Mouse (Mus musculus): ENCODE measurements around the gene Aldh3b1. TPM values are rescaled to one million over a fixed set of nuclear protein-coding genes. Genes with fewer than 3 reads are reported as not detected.

Aldh3b1 gene
- total and polyA plus RNA-seq, 2 experiments from 2014 or later: 2.8 to 3.7 TPM

DNA sequence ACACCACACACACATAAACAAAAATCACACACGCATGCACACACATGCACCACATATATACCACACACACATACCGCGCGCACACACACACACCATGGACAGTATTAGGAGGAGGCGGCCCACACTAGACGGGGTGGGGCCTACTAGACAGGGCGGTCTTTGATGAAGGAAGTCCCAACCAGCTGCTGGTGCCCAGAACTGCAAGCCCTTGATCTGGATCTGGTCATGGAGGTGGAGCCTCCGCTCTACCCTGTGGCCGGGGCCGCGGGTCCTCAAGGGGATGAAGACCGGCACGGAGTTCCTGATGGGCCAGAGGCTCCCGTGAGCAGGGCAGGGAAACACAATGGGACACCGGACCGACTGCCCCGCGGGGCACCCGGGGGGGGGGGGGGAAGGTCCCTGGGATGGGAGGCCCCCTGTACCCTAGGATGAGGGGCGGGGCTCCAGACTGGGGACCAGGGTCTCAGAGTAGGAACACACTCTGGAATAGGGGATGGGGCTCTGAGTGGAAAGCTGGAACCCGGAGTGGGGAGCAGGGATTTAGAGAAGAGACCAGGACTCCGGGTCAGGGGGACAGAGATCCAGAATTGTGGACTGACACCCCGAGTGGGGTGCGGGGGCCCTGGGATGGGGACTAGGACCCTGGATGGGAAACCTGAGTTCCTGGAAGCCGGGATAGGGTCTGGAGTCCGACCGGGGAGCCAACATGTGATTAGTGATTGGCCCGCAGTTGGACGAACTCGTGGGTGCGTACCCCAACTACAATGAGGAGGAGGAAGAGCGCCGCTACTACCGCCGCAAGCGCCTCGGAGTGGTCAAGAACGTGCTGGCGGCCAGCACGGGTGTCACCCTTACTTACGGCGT, 5.7 kb upstream of the Aldh3b1 start, which contains the start of gene Unc93b1:
Gene Unc93b1, plus strand, starts transcription at position 155 of the 864 bp plus-strand sequence.
- H3K36me3 ChIP-seq (ENCODE audit: insufficient read depth, low read length): no peaks in the 10 kb centered on the region
- no peak for TF ChIP-seq CTCF (IDR thresholded peaks at IDR 0.05)
- WGBS: 8% methylated on average over 41 of the region's 42 CpGs
- H3K27me3 ChIP-seq (ENCODE audit: insufficient read depth, low read length): 0 out of 2 replicates have a peak, but pooled peaks cover 8% of the 10 kb centered on the region
- peak; percentile 39 for DNase-seq (ENCODE audit: low spot score)
- peak; percentile 72 for ATAC-seq (ENCODE audit: low FRiP score)
- H3K4me2 ChIP-seq (ENCODE audit: low read depth, low read length, poor library complexity, severe bottlenecking): peak within 1 kb of the TSS; percentile 62
- no peaks in the 10 kb centered on the region for H3K9me3 ChIP-seq (ENCODE audit: low read length)
- peak within 1 kb of the TSS; percentile 14; the same call in 1 of the 2 replicates for H3K9ac ChIP-seq (replicated peaks; ENCODE audit: low read length, poor library complexity, severe bottlenecking)
- H3K27ac ChIP-seq (ENCODE audit: low read depth, low read length): no peak within 1 kb of the TSS
- H3K4me3 ChIP-seq (ENCODE audit: low read depth, low read length): peak within 1 kb of the TSS; percentile 34
- H3K4me1 ChIP-seq (ENCODE audit: insufficient read depth, low read length): peaks cover 3% of the 10 kb centered on the region; the same call in 1 of the 2 replicates

DNA sequence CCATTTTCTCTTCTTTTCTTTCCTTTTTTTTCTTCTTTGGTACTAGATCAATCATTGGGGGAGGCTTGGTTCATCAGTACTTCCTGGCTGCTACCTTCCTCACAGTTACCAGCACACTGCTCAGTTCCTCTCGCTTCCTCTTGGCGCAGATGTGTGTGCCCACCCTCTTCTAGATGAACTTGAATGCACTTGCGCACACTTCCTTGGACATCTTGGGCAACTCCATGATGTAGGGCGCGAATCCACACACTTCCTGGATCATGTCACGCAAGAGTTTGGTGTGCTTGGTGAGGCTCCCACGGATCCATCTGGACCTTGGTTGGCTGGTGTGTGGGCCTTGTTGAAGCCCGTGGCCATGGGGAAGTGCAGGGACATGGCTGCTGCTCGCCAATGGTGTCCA, 2.1 kb upstream of the Aldh3b1 start:
- H3K27me3 ChIP-seq (ENCODE audit: insufficient read depth, low read length): 0 out of 2 replicates have a peak, but pooled peaks cover 8% of the 10 kb centered on the region
- 94% methylated on average over 9 of the region's 9 CpGs for WGBS
- no peaks in the 10 kb centered on the region for H3K36me3 ChIP-seq (ENCODE audit: insufficient read depth, low read length)
- no peak for ATAC-seq (ENCODE audit: low FRiP score)
- H3K9me3 ChIP-seq (ENCODE audit: low read length): no peaks in the 10 kb centered on the region
- H3K9ac ChIP-seq (replicated peaks; ENCODE audit: low read length, poor library complexity, severe bottlenecking): no peak overlapping the region
- no peak for DNase-seq (ENCODE audit: low spot score)
- no peak overlapping the region for H3K27ac ChIP-seq (ENCODE audit: low read depth, low read length)
- TF ChIP-seq CTCF (IDR thresholded peaks at IDR 0.05): no peak
- no peak overlapping the region for H3K4me3 ChIP-seq (ENCODE audit: low read depth, low read length)
- H3K4me1 ChIP-seq (ENCODE audit: insufficient read depth, low read length): peaks cover 6% of the 10 kb centered on the region; the same call in 1 of the 2 replicates
- H3K4me2 ChIP-seq (ENCODE audit: low read depth, low read length, poor library complexity, severe bottlenecking): no peak overlapping the region

DNA sequence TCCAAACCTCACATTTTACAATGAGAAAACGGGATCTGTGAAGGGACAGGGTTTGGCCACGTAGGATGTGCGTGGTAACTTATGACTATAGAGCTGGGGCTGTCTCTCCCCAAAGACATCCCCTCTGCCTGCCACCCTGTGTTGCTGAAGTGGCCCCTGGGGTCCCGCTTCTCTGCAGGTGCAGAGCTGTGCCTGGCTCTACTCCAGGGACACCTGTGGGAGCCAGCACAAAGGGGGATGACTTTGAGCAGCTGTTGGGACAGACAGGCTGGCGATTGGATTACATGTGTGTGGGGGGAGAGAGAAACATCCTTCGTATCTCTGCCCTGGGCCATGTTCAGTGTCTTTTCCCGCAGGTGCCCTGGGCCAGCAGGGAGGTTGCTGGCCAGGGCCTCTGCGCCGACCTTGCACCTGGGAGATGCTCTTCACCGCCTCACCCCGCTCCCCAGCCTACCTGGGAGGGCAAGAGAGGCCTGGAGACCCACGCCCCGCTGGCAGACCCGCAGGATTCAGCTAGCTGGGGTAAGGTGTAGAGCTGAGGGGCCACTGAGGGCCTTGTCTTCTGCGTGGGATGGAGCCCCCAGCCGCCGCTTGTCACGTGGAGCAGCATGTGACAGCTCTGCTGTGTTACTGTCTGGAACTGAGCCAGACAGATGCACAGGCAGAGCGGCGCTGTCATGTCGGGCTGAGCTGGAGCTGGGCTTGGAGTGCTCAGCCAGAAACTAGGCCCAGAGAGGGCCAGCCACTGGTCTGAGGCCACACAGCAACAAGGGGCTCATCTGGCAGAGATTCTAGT, 852 bp upstream of the Aldh3b1 start:
- ATAC-seq (ENCODE audit: low FRiP score) (no peak), DNase-seq (ENCODE audit: low spot score) (peak; percentile 38)
- no peak overlapping the region for H3K4me2 ChIP-seq (ENCODE audit: low read depth, low read length, poor library complexity, severe bottlenecking)
- no peak for TF ChIP-seq CTCF (IDR thresholded peaks at IDR 0.05)
- H3K4me3 ChIP-seq (ENCODE audit: low read depth, low read length): no peak overlapping the region
- H3K27ac ChIP-seq (ENCODE audit: low read depth, low read length): 0 out of 2 replicates have a peak overlapping the region, but pooled peaks have one; percentile 55
- no peak overlapping the region for H3K9ac ChIP-seq (replicated peaks; ENCODE audit: low read length, poor library complexity, severe bottlenecking)
- H3K36me3 ChIP-seq (ENCODE audit: insufficient read depth, low read length): no peaks in the 10 kb centered on the region
- peaks cover 3% of the 10 kb centered on the region; the same call in 1 of the 2 replicates for H3K4me1 ChIP-seq (ENCODE audit: insufficient read depth, low read length)
- WGBS: 72% methylated on average over 21 of the region's 21 CpGs
- H3K27me3 ChIP-seq (ENCODE audit: insufficient read depth, low read length): 0 out of 2 replicates have a peak, but pooled peaks cover 5% of the 10 kb centered on the region
- H3K9me3 ChIP-seq (ENCODE audit: low read length): no peaks in the 10 kb centered on the region

DNA sequence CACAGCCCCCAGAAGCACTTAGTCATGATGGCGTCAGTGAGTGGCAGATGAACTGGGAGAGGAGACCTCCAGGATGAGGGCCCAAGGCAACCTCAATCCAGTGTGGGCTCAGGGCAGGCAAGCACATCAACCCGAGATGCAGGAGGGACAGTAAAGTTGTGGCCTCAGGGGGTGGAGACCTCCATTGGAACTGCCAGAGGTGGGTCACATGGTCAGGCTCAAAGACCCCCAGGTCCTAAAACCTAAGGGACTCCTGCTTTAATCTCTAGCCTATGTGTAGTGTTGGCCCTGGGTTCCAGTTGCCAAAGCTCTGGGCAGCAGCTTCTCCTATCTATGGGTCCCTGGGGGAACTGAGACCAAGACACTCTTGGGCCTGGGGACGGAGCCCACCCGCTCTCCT, 829 bp downstream of the Aldh3b1 start:
- Histone ChIP-seq H3K36me3 (ENCODE audit: insufficient read depth, low read length) (no peaks in the 10 kb centered on the region), H3K27ac (ENCODE audit: low read depth, low read length) (no peak overlapping the region), H3K9me3 (ENCODE audit: low read length) (no peaks in the 10 kb centered on the region), H3K4me3 (ENCODE audit: low read depth, low read length) (no peak overlapping the region), H3K9ac (replicated peaks; ENCODE audit: low read length, poor library complexity, severe bottlenecking) (no peak overlapping the region), H3K4me2 (ENCODE audit: low read depth, low read length, poor library complexity, severe bottlenecking) (no peak overlapping the region), H3K4me1 (ENCODE audit: insufficient read depth, low read length) (0 out of 2 replicates have a peak, but pooled peaks cover 3% of the 10 kb centered on the region), H3K27me3 (ENCODE audit: insufficient read depth, low read length) (no peaks in the 10 kb centered on the region)
- 74% methylated on average over 4 of the region's 4 CpGs for WGBS
- ATAC-seq (ENCODE audit: low FRiP score): no peak; the same call in 1 of the 2 replicates
- no peak for DNase-seq (ENCODE audit: low spot score)
- no peak for TF ChIP-seq CTCF (IDR thresholded peaks at IDR 0.05)

DNA sequence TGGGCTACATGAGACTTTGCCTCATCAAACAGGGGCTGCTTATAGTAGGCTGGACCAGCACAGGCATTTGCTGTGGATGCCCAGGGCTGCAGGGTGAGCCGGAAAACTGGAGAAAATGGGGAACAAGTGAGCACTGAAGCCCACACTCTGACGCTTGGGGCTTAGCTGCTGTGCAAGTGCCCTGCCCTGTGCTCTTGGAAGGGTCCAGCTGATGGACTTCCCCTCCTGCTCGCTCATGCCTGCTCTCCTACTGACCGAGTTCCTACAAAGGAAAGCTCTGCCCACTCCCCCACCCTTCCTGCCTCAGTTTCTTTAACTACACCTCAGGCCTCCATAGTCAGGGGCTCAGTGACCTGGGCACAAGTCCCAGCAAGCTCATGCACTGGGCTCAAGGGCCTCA, 1.6 kb downstream of the Aldh3b1 start:
- H3K27ac ChIP-seq (ENCODE audit: low read depth, low read length): no peak overlapping the region
- WGBS: 89% methylated on average over 4 of the region's 4 CpGs
- DNase-seq (ENCODE audit: low spot score) (no peak), ATAC-seq (ENCODE audit: low FRiP score) (no peak)
- no peak overlapping the region for H3K9ac ChIP-seq (replicated peaks; ENCODE audit: low read length, poor library complexity, severe bottlenecking)
- no peak overlapping the region for H3K4me2 ChIP-seq (ENCODE audit: low read depth, low read length, poor library complexity, severe bottlenecking)
- no peaks in the 10 kb centered on the region for H3K9me3 ChIP-seq (ENCODE audit: low read length)
- H3K4me3 ChIP-seq (ENCODE audit: low read depth, low read length): no peak overlapping the region
- H3K36me3 ChIP-seq (ENCODE audit: insufficient read depth, low read length): no peaks in the 10 kb centered on the region
- 0 out of 2 replicates have a peak, but pooled peaks cover 3% of the 10 kb centered on the region for H3K4me1 ChIP-seq (ENCODE audit: insufficient read depth, low read length)
- no peak for TF ChIP-seq CTCF (IDR thresholded peaks at IDR 0.05)
- no peaks in the 10 kb centered on the region for H3K27me3 ChIP-seq (ENCODE audit: insufficient read depth, low read length)
